Mouse (Mus musculus) testis, adult 2 months (tissue): Measurements from ENCODE around the gene Adh4.

Experiments
- CTCF ChIP-seq: fragments of 200-500 bp; IDR thresholded peaks from 2 replicates; pipeline ENCODE4 v1.5.1; 2012; ENCODE audit warnings: low read depth, mild to moderate bottlenecking, inconsistent platforms, low read length, moderate library complexity; ENCODE audit not compliant: control insufficient read depth, insufficient read depth, insufficient replicate concordance
- POLR2A ChIP-seq: fragments of 200-500 bp; IDR thresholded peaks from 2 replicates; pipeline ENCODE4 v1.6.1; 2012; ENCODE audit warnings: low read depth, mild to moderate bottlenecking, inconsistent platforms, low read length, moderate library complexity; ENCODE audit not compliant: control insufficient read depth

DNA sequence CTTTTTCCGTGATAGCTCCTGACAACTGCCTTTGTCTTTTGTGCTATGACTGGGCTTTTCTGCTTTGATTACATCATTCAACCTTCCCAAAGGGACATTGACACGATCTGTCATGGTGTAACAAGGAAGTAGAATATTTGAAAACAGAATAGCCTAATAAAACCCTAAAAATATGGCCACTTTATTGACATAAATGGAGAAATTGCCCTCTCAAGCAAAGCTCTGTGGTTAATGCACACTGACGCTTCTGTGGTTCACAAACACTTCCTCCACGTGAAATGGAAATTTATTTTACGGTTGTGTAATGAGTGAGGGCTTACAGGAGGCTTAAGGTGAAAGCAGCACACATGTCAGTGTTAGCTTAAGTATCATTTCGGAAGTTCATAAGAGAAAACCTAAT lies 4.1 kb downstream of the Adh4 start:
- no peak for TF ChIP-seq POLR2A
- TF ChIP-seq CTCF, result no peak
